Mouse (Mus musculus) 3134 (cell line): Measurements from ENCODE around the gene Celf1.
"Not testable (repeated sequence)": the region's sequence is repeated elsewhere in the genome, so short reads cannot be mapped to it uniquely, and the experiment has no call there.

Source experiments
- DNase-seq: peaks from one replicate; pipeline ENCODE4 v3.0.0-alpha.2; 2011; ENCODE audit warnings: low spot score; ENCODE audit not compliant: insufficient read length; ENCODE audit errors: extremely low read depth

The Celf1 gene

GRCm38 (mm10) chr2:90940233-90941229 lies at the start of gene Celf1:
Gene Celf1 (plus strand): TSS chr2:90940382.
- peak; percentile 80 for DNase-seq

- DNase-seq = no peak
Measured at GRCm38 (mm10) chr2:90893673-90894298, 46.4 kb upstream of the Celf1 start.

DNA sequence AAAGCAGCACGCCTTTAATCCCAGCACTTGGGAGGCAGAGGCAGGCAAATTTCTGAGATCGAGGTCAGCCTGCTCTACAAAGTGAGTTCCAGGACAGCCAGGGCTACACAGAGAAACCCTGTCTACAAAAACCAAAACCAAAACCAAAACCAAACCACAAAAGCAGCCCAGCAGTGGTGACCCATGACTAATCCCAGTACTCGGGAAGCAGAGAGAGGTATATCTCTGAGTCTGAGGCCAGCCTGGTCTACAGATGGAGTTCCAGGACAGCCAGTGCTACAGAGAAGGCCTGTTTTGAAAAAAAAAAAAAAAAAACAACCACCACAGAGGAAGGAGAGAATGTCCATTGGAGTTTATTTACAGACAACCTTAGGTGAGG lies 45.9 kb upstream of the Celf1 start:
- DNase-seq = not testable (repeated sequence)

GRCm38 (mm10) chr2:90903398-90903797 lies 36.8 kb upstream of the Celf1 start:
- no peak for DNase-seq

DNA sequence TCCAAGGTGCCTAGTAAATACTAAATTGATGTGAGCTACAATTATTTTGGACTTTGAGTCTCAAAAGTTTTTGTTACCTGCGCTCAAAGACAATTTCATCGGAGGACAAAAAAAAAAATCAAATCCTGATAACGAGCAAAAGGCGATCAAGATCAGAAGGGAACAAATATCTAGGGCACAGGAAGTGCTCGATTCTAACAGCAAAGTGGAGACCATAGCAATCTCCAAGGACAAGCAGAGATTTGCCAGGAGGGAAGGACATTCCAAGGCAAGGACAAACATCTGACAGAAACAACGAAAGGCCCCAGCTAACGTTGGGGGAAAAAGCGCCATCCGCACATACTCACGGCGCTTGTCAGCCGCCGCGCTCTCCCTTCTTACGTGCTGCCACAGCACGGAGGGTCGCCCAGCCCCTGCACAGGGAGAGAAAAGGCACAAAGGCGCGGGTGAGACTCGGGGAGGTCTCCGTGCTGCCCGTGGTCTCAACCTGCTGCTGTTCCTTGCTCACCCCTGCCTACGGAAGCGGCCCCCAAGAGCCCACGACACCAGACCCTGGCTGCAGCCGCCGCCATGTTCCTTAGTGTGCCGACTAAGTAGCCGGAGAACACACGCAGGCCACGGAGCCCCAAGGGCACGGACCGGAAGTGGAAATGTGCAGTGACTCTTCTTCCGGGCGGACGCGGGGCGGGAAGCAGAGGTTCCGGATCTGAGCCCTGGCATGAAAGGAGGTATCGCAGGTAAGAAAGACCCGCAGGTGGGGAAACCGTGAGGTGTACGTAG lies 35.9 kb upstream of the Celf1 start, which contains the start of the genes Kbtbd4 and Ndufs3:
Gene Kbtbd4 (plus strand): TSS at position 665 of the 780 bp plus-strand sequence.
Gene Ndufs3 (minus strand): TSS at position 752 of the 780 bp plus-strand sequence.
- peak; percentile 89 for DNase-seq

DNA sequence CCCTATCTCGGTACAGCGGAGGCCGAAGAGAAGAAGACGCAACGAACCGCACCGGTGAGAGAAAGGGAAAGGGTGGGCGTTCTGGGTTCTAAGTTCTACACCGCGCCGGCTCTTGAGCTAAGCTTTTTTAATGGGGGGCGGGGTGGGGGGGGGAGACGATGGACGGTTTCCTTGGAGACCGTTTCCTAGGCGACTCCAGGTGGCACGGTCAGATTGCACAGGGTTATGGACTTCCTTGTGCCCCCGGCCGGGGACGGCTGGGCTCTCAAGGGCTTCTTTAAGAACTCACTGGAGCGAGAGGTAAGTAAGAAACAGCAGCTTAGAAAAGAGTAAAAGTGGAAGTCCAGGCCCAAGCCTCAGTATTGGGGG lies 35.3 kb upstream of the Celf1 start:
- DNase-seq = no peak

DNA sequence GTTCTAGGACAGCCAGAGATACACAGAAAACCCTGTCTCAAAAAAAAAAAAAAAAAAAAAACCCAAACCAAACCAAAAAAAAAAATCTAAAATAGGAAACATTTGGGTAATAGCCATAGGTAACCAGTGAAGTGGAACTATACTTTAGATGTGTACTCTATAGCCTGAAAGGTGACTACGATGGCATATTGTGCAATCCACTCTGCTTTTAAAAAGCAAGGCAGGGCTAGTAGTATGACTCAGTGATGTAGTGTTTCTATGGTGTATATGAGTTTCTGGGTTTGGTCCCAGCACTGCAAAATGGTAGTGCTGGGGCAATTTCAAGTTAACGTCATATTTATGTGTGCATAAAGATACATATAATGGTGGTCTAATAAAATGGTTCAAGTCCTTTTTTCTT lies 33.5 kb upstream of the Celf1 start:
- DNase-seq = no peak

GRCm38 (mm10) chr2:90910861-90911260 lies 29.3 kb upstream of the Celf1 start:
- no peak for DNase-seq

- DNase-seq = no peak
Measured at GRCm38 (mm10) chr2:90911668-90912067, 28.5 kb upstream of the Celf1 start.

DNA sequence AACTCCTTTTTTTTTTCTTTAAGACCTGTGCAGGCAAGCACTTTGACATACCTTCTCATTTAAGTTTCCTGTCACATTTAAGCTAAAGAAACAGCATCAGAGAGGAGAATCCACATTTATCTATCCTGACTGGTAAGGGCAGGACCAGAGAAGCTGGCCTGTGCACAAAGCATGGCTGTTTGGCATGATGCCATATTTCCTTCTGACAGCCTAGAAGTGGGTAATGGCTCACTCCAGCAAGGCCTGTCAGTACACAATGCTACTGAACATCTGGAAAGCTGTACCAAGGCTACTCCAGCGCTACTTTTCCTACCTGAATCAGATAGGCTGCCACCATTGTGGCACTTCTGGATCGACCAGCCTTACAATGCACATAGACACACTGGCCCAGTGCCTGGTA lies 26.5 kb upstream of the Celf1 start:
- no peak for DNase-seq

GRCm38 (mm10) chr2:90915516-90915915 lies 24.7 kb upstream of the Celf1 start:
- no peak for DNase-seq

GRCm38 (mm10) chr2:90916560-90917232 lies 23.5 kb upstream of the Celf1 start:
- DNase-seq = peak; percentile 25

GRCm38 (mm10) chr2:90917233-90917998 lies 22.8 kb upstream of the Celf1 start:
- DNase-seq = peak; percentile 84

DNA sequence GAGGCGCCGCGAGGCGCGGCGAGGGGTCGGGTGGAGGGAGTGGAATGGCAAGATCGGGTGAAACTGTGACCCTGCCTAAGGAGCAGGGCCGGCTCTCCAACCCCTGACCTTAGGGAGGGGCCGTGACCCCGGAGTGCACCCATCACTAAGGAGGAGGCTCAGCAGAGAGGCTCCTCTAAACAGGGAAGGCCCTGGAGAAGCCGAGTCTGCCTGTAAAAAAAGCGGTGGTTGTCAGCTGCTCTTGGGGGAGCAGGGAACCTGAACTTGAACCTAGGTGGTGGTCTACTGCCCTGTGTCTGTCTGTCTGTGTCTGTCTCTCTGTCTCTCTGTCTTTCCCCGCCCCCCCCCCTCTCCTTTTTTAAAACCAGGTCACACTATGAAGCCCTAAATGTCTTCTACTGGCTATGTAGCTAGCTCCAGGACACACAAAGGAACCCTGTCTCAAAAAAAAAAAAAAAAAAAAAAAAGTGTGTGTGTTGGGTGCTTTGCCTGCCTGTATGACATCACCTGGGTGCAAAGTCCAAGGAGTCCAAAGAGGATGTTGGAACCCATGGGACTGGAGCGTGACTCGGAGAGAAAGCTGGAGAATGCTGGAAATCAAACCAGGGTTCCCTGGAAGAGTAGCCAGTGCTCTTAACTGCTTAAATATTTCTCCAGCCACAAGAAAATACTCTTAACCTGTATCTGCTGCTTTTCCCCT lies 22.0 kb upstream of the Celf1 start:
- no peak for DNase-seq

- no peak for DNase-seq
Measured at GRCm38 (mm10) chr2:90921178-90921577, 19.0 kb upstream of the Celf1 start.

- DNase-seq = no peak
Measured at GRCm38 (mm10) chr2:90922636-90923035, 17.5 kb upstream of the Celf1 start.

DNA sequence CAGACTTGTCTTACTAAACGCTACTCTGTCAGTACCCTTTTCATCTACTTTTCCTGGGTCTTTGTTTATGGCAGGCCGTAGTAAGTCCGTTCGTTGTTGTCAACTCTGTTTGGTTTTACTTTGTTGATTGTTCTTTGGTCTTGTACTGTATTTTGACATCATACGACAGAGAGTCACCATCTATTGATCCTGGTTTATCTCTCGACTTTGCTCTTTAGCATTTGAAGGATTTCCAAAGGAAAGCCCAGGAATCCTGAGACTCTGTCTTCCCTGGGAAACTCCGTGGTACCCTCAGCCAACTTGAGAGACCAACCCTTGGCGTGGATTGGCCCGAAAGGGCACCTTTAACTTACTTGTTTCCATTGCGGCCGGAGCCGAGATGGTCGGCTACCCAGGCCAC lies 11.6 kb upstream of the Celf1 start:
- DNase-seq = no peak

- DNase-seq = no peak
Measured at GRCm38 (mm10) chr2:90931829-90932228, 8.4 kb upstream of the Celf1 start.

DNA sequence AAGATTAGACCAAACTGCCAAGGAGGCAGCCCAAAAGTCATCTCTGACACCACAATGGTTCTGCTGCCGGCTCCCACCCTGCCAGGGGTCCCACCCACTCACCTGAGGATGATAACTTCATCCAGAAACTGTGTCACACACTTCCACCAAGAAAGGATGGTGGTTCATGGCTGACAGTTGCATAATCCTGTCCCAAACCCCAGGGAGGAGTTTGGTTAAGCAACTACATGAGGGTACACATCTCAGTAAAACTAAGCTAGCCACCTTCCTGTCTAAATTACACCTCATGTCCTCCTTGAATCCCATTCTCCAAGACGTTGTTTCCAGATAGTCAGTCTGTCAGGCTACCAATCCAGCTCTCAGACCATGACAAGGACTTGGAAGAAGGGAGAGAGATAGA lies 7.9 kb upstream of the Celf1 start:
- DNase-seq = no peak
